Mouse (Mus musculus) ES-E14 (cell line): ENCODE data around the gene Ankrd34c.

Source experiments
- CHD2 ChIP-seq: IDR thresholded peaks from 2 replicates; pipeline ENCODE4 v1.6.1; 2014; ENCODE audit warnings: mild to moderate bottlenecking, low read depth, low read length, inconsistent platforms
- MAFK ChIP-seq: IDR thresholded peaks from 2 replicates; pipeline ENCODE4 v1.6.1; 2014; ENCODE audit warnings: mild to moderate bottlenecking, low read depth, low read length, inconsistent platforms; ENCODE audit not compliant: insufficient read depth
- ZC3H11A ChIP-seq: IDR thresholded peaks from 2 replicates; pipeline ENCODE4 v1.6.1; 2012; ENCODE audit warnings: low read depth, mild to moderate bottlenecking, inconsistent platforms, low read length, borderline replicate concordance

- TF ChIP-seq MAFK (no peak), CHD2 (no peak), ZC3H11A (no peak)
Observed at GRCm38 (mm10) chr9:89762017-89762416, 23.7 kb upstream of the Ankrd34c start.
